Mouse (Mus musculus) hindbrain, embryonic 14.5 days (tissue): ENCODE data around the gene Tmc8. TPM values are rescaled to one million over a fixed set of nuclear protein-coding genes. Genes with fewer than 3 reads are reported as not detected.

Source experiments
- ATAC-seq: fragments of 200-750 bp; cut with Nextera tagmentation; 2 replicates; pipeline ENCODE4 v1.8.0; 2017; ENCODE audit warnings: moderate number of reproducible peaks, mild to moderate bottlenecking, moderate TSS enrichment, moderate library complexity; ENCODE audit not compliant: low FRiP score
- DNase-seq: peaks from one replicate; pipeline ENCODE4 v3.0.0-alpha.2; 2015; ENCODE audit warnings: low spot score
- H3K27ac ChIP-seq: fragments of 300-500 bp; sonication (generic); 2 replicates; pipeline ENCODE4 v1.5.1; 2014; ENCODE audit warnings: mild to moderate bottlenecking, moderate library complexity
- H3K27me3 ChIP-seq: fragments of 300-500 bp; sonication (generic); 2 replicates; pipeline ENCODE4 v1.6.1; 2014; ENCODE audit warnings: mild to moderate bottlenecking, low read length, mixed read lengths; ENCODE audit not compliant: control insufficient read depth, insufficient read depth
- H3K36me3 ChIP-seq: fragments of 300-500 bp; sonication (generic); replicated peaks from 2 replicates; pipeline ENCODE4 v1.6.1; 2014; ENCODE audit not compliant: control insufficient read depth, insufficient read depth
- H3K4me1 ChIP-seq: fragments of 300-500 bp; sonication (generic); replicated peaks from 2 replicates; pipeline ENCODE4 v1.6.1; 2014; ENCODE audit warnings: antibody characterized with exemption, low read length, mixed read lengths; ENCODE audit not compliant: control insufficient read depth, insufficient read depth
- H3K4me2 ChIP-seq: fragments of 300-500 bp; sonication (generic); replicated peaks from 2 replicates; pipeline ENCODE4 v1.6.1; 2014; ENCODE audit warnings: mild to moderate bottlenecking, moderate library complexity
- H3K4me3 ChIP-seq: fragments of 300-500 bp; sonication (generic); replicated peaks from 2 replicates; pipeline ENCODE4 v1.5.1; 2014; ENCODE audit warnings: mild to moderate bottlenecking, low read length
- H3K9ac ChIP-seq: fragments of 300-500 bp; sonication (generic); 2 replicates; pipeline ENCODE4 v1.6.1; 2014
- H3K9me3 ChIP-seq: fragments of 300-500 bp; sonication (generic); 2 replicates; pipeline ENCODE4 v1.6.1; 2016; ENCODE audit warnings: low read length; ENCODE audit not compliant: control insufficient read depth
- whole genome bisulfite sequencing: fragments of 180-500 bp; shearing (Covaris S2); extraction: QIAGEN DNeasy Blood & Tissue Kit; methylation state at CpG from one replicate; pipeline ENCODE4 v1.1.7; 2014; 5-methylcytosine and 5-hydroxymethylcytosine counted together
- polyA plus RNA-seq: library from polyadenylated mRNA; unstranded; fragments of >200 nt; fragmentation: Nextera tagmentation; extraction: Ambion mirVana; gene quantifications from 2 replicates; pipeline ENCODE4 v1.2.1, GENCODE M21; 2014

The Tmc8 gene
- 0.48 and 0.68 TPM in 2 replicates for polyA plus RNA-seq

DNA sequence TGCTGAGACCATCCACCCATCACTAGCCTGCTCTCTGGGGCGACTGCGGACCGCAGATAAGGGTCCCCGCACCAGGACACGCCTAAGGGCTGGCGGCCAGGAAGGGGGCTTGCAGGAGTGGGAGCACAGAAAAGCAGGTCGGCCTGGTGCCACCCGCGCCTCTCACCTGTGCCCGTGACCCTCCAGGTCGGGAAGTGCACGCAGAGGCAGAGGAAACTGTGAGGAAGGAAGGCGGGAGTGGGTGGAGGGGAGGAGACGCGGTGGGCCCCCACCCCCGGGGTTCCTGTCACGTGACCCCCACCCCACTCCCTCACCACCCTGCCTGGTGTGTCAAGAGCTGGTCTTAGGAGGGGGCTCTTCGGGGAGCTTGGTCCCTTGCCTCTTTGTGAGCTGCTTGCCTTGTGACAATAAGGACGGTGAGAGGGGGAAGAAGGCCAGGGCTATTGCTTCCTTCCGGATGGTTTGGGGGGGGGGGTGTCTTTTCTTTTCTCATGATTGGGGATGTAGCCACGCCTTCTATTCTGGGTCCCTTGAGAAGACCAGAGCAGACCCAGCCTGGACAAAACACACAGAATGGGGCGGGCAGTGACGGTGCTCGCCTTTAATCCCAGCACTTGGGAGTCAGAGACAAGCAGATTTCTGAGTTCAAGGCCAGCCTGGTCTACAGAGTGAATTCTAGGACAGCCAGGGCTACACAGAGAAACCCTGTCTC lies at the start of gene Tmc8, which contains the start of gene Tmc6:
Gene Tmc8, plus strand, starts transcription at position 84 of the 712 bp plus-strand sequence.
Gene Tmc6, minus strand, starts transcription at position 206 of the 712 bp plus-strand sequence.
- WGBS, result 42% methylated on average over 24 of the region's 24 CpGs
- peaks cover 38% of the 10 kb centered on the region for H3K27me3 ChIP-seq
- peak within 1 kb of the TSS; percentile 24 for H3K9ac ChIP-seq
- H3K9me3 ChIP-seq, result no peaks in the 10 kb centered on the region
- H3K27ac ChIP-seq, result peak within 1 kb of the TSS; percentile 12; the same call in 1 of the 2 replicates
- H3K4me2 ChIP-seq, result peak within 1 kb of the TSS; percentile 54
- peak within 1 kb of the TSS; percentile 24 for H3K4me3 ChIP-seq
- peaks cover 27% of the 10 kb centered on the region for H3K4me1 ChIP-seq
- ATAC-seq (no peak), DNase-seq (no peak)
- no peaks in the 10 kb centered on the region for H3K36me3 ChIP-seq

DNA sequence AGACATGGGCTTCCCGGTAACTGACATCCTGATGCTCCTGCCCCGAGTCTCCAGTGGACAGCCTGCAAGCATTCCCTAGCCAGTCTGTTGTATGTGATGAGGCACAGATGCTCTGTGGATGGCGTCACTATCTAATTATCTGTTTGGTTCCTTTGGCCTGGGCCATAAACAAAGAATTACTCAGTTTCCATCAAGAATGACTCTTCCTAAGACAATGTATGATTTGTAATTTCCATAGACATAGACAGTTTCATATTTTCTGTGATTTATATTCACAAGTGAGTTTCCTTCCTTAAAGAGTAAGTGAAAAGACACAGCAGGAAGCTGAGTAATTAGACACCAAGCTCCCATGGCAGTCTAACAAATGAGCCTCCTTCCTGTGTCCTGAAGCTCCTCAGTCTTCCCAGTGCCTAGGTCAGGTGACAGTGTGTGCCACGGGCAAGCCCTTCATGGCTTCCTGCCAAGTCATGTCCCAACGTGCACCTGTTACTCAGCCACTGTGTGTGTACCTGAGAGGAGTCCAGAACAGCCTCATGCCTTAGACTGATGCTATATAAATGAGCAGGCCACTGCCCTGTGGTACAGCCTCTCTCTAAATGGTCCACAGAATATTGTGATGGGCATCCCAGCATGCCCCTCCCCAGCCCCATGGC lies 45.7 kb upstream of the Tmc8 start:
- DNase-seq (no peak), ATAC-seq (no peak)
- Histone ChIP-seq H3K4me3 (no peak overlapping the region), H3K27ac (no peak overlapping the region), H3K27me3 (no peaks in the 10 kb centered on the region), H3K4me2 (no peak overlapping the region), H3K9ac (no peak overlapping the region), H3K4me1 (no peaks in the 10 kb centered on the region), H3K36me3 (peaks cover 80% of the 10 kb centered on the region), H3K9me3 (no peaks in the 10 kb centered on the region)
- 67% methylated on average over 5 of the region's 5 CpGs for WGBS

DNA sequence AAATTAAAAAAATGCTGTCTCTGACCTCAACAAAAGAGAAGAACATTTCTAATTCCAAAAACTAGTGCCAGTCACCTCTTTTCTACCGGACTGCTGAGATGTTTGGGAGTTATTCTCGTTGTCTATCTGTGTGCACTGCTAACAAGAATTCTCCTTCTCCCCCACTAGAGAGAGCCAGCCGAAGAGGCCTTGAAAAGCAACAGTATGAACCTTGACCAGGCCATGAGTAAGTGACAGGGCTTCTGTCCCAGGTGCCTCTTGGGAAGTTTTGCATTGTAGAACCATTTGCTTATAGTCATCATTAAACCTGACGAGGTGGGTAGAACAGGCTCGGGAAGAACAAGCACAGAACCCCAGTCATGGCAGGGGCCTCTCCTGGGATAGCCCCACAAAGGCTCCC lies 43.8 kb upstream of the Tmc8 start:
- Histone ChIP-seq H3K36me3 (peaks cover 98% of the 10 kb centered on the region), H3K9me3 (no peaks in the 10 kb centered on the region)
- WGBS, result 94% methylated on average over 5 of the region's 5 CpGs

DNA sequence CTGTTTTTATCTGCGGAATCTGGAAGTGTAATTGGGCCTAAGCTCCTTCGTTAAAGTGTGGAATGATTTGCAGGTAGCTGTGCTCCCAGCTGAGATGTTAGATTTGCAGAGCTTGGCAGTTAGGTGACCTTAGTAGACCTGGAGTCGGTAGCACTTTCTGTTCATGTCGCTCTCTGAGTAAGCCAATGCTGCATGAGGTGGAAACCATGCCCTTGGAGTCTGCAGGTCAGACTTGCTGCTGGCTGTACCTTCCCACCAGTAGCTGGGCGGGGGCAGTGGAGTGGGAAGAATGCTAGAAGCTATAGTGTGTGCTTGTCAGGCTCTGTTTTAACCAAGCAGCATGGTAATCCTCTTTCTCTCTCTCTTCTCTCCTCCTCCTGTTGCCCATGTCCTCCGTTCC lies 40.7 kb upstream of the Tmc8 start:
- H3K27ac ChIP-seq, result no peak overlapping the region
- DNase-seq, result no peak
- H3K9me3 ChIP-seq, result no peaks in the 10 kb centered on the region
- ATAC-seq, result no peak
- no peaks in the 10 kb centered on the region for H3K27me3 ChIP-seq
- H3K4me3 ChIP-seq, result no peak overlapping the region
- no peak overlapping the region for H3K9ac ChIP-seq
- H3K36me3 ChIP-seq, result peaks cover 100% of the 10 kb centered on the region
- H3K4me1 ChIP-seq, result no peaks in the 10 kb centered on the region
- 94% methylated on average over 6 of the region's 6 CpGs for WGBS
- H3K4me2 ChIP-seq, result no peak overlapping the region

More for the DNA sequence above, 43.8 kb upstream of the Tmc8 start:
- Histone ChIP-seq H3K27me3 (no peaks in the 10 kb centered on the region), H3K4me3 (no peak overlapping the region), H3K4me2 (no peak overlapping the region), H3K27ac (no peak overlapping the region), H3K4me1 (no peaks in the 10 kb centered on the region), H3K9ac (no peak overlapping the region)
- ATAC-seq (no peak), DNase-seq (no peak)

DNA sequence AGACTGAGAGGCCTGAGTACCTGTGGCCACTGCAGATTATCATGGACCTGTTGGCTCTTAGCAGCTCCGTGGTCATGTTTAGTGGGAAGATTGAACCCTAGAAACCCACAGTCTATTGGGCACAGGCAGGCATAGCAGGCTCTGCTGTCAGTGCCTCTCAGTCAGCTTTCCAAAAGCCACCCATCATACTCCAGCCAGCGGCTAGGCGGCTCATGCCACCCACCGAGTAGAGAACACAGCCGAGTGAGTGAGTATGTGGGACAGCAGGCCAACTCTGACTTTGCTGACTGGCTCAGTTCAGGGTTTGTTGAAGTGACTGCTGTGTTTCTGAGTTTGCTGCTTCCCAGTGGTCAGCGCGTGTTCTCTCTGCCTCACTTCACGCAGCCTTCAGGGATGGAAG lies 39.6 kb upstream of the Tmc8 start:
- Histone ChIP-seq H3K4me2 (no peak overlapping the region), H3K36me3 (peaks cover 100% of the 10 kb centered on the region), H3K4me1 (no peaks in the 10 kb centered on the region), H3K9ac (no peak overlapping the region), H3K4me3 (no peak overlapping the region), H3K9me3 (no peaks in the 10 kb centered on the region), H3K27ac (no peak overlapping the region), H3K27me3 (no peaks in the 10 kb centered on the region)
- no peak for DNase-seq
- no peak for ATAC-seq
- 87% methylated on average over 8 of the region's 8 CpGs for WGBS

DNA sequence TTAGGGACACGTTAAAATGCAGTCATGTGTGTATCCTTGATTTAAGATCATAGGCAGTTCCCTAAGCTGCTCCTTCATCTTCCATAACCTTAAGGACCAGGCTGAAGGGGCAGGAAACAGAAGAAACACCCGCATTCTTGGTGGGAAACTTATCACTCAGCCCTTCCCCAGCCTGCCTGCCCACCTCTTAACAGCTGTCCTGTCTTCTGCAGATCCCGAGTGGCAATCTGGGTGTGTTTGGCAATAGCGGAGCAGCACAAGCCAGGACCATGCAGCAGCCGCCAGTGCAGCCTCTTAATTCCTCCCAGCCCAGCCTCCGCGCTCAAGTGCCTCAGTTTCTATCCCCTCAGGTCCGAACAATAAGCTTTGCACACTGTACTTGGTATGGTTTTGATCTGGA lies 39.2 kb upstream of the Tmc8 start:
- Histone ChIP-seq H3K4me1 (no peaks in the 10 kb centered on the region), H3K4me2 (no peak overlapping the region), H3K27ac (no peak overlapping the region), H3K36me3 (peaks cover 100% of the 10 kb centered on the region), H3K27me3 (no peaks in the 10 kb centered on the region), H3K9me3 (no peaks in the 10 kb centered on the region), H3K9ac (no peak overlapping the region), H3K4me3 (no peak overlapping the region)
- 92% methylated on average over 8 of the region's 8 CpGs for WGBS
- DNase-seq (no peak), ATAC-seq (no peak)

DNA sequence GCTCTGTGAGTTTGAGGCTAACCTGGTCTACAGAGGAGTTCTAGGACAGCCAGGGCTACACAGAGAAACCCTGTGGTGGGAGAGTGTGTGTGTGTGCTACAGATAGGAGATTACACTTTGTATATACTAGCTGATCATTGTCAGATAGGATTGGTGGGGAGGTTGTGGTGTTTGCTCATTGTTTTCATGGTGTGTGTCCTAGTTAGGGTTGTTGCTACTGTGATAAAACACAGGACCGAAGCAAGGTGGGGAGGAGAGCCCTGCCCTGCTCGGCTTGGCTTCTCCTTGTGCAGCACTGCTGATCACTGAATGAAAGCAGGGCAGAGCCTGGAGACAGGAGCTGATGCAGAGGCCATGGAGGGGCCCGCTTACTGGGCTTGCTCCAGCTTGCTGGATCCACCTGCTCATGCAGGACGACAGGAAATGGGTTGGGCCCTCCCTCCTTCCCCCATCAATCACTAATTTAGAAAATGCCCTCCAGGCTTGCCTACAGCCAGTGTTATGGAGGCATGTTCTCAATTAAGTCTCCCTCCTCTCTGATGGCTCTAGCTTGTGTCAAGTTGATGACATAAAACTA lies 38.3 kb upstream of the Tmc8 start:
- H3K9ac ChIP-seq, result no peak overlapping the region
- DNase-seq (no peak), ATAC-seq (no peak)
- 65% methylated on average over 4 of the region's 4 CpGs for WGBS
- no peaks in the 10 kb centered on the region for H3K9me3 ChIP-seq
- no peak overlapping the region for H3K27ac ChIP-seq
- H3K4me3 ChIP-seq, result no peak overlapping the region
- peaks cover 100% of the 10 kb centered on the region for H3K36me3 ChIP-seq
- no peaks in the 10 kb centered on the region for H3K27me3 ChIP-seq
- no peaks in the 10 kb centered on the region for H3K4me1 ChIP-seq
- no peak overlapping the region for H3K4me2 ChIP-seq

DNA sequence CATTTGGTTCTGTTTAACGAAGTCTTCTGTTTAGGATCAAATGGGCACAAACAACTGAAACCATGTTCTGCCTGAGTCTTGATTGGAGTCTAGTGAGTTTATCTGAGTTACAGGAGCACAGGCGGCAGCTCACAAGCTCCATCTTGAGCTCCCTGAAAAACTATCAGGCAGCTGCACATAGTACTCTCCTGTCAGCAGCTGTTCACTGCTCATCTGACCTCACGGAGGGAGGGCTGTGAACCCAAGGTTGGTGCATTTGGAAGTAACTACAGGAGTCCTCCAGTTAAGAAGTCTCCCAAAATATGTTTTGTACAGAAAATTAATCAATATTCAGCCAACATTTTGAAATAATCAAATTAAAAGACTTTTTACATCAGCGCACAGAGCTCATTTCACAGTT lies 33.2 kb upstream of the Tmc8 start:
- no peaks in the 10 kb centered on the region for H3K4me1 ChIP-seq
- H3K36me3 ChIP-seq, result peaks cover 100% of the 10 kb centered on the region
- WGBS, result 86% methylated on average over 4 of the region's 4 CpGs
- H3K4me2 ChIP-seq, result no peak overlapping the region
- H3K4me3 ChIP-seq, result no peak overlapping the region
- DNase-seq, result no peak
- H3K9me3 ChIP-seq, result no peaks in the 10 kb centered on the region
- H3K27me3 ChIP-seq, result no peaks in the 10 kb centered on the region
- no peak for ATAC-seq
- no peak overlapping the region for H3K27ac ChIP-seq
- no peak overlapping the region for H3K9ac ChIP-seq

DNA sequence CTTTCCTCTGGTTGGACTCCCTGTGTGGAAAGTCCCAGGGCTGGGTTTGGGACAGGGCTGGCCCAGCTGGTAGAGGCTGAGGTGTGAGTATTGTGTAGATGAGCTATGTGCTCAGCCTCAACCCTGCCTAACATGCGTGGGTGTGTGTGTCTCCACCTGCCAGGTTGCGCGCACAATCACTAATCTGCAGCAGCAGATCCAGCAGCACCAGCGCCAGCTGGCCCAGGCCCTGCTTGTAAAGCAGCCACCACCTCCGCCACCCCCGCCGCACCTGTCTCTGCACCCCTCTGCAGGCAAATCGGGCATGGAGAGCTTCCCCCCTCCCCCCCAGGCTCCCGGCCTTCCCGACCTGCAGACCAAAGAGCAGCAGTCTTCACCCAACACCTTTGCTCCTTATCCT lies 32.5 kb upstream of the Tmc8 start:
- Histone ChIP-seq H3K9me3 (no peaks in the 10 kb centered on the region), H3K36me3 (peaks cover 100% of the 10 kb centered on the region), H3K9ac (no peak overlapping the region), H3K4me2 (no peak overlapping the region), H3K27ac (no peak overlapping the region), H3K27me3 (no peaks in the 10 kb centered on the region), H3K4me3 (no peak overlapping the region), H3K4me1 (no peaks in the 10 kb centered on the region)
- no peak for DNase-seq
- 94% methylated on average over 10 of the region's 10 CpGs for WGBS
- ATAC-seq, result no peak
